Mouse (Mus musculus): ENCODE results near the gene Retreg3. TPM values are rescaled to one million over a fixed set of nuclear protein-coding genes. Genes with fewer than 3 reads are reported as not detected.
"Not testable (repeated sequence)": the region's sequence is repeated elsewhere in the genome, so short reads cannot be mapped to it uniquely, and the experiment has no call there.

The Retreg3 gene
- polyA plus RNA-seq, 1 experiment from 2014 or later = 15.9 TPM

GRCm38 (mm10) chr11:101131187-101131586 is 11.5 kb upstream of the Retreg3 start:
- Histone ChIP-seq H3K27ac (ENCODE audit: poor library complexity, severe bottlenecking) (no peak overlapping the region), H3K4me1 (replicated peaks) (peaks cover 16% of the 10 kb centered on the region), H3K4me2 (no peak overlapping the region), H3K36me3 (peaks cover 12% of the 10 kb centered on the region), H3K4me3 (no peak overlapping the region), H3K9me3 (replicated peaks) (peaks cover 6% of the 10 kb centered on the region), H3K9ac (no peak overlapping the region), H3K27me3 (replicated peaks) (no peaks in the 10 kb centered on the region)
- ATAC-seq (ENCODE audit: insufficient number of reproducible peaks, low FRiP score) = no peak
- WGBS = 69% methylated on average over 2 of the region's 2 CpGs

- H3K9me3 ChIP-seq (replicated peaks) = peaks cover 6% of the 10 kb centered on the region
- H3K36me3 ChIP-seq = peaks cover 22% of the 10 kb centered on the region
- H3K4me3 ChIP-seq = no peak overlapping the region
- peak; percentile 41; the same call in 1 of the 2 replicates for ATAC-seq (ENCODE audit: insufficient number of reproducible peaks, low FRiP score)
- peaks cover 16% of the 10 kb centered on the region for H3K4me1 ChIP-seq (replicated peaks)
- peak overlapping the region; percentile 50 for H3K4me2 ChIP-seq
- H3K27ac ChIP-seq (ENCODE audit: poor library complexity, severe bottlenecking) = peak overlapping the region; percentile 88
- H3K9ac ChIP-seq = 0 out of 2 replicates have a peak overlapping the region, but pooled peaks have one; percentile 40
- no peaks in the 10 kb centered on the region for H3K27me3 ChIP-seq (replicated peaks)
- WGBS = 22% methylated on average over 18 of the region's 18 CpGs
Measured at GRCm38 (mm10) chr11:101130056-101130756, 10.5 kb upstream of the Retreg3 start.

GRCm38 (mm10) chr11:101128996-101129577 is 9.4 kb upstream of the Retreg3 start:
- Histone ChIP-seq H3K9ac (no peak overlapping the region), H3K27ac (ENCODE audit: poor library complexity, severe bottlenecking) (no peak overlapping the region), H3K4me1 (replicated peaks) (peaks cover 11% of the 10 kb centered on the region), H3K27me3 (replicated peaks) (no peaks in the 10 kb centered on the region), H3K4me2 (no peak overlapping the region), H3K4me3 (no peak overlapping the region), H3K36me3 (peaks cover 31% of the 10 kb centered on the region), H3K9me3 (replicated peaks) (peaks cover 6% of the 10 kb centered on the region)
- ATAC-seq (ENCODE audit: insufficient number of reproducible peaks, low FRiP score) = no peak
- WGBS = 76% methylated on average over 11 of the region's 11 CpGs

- ATAC-seq (ENCODE audit: insufficient number of reproducible peaks, low FRiP score) = no peak
- H3K36me3 ChIP-seq = peaks cover 51% of the 10 kb centered on the region
- no peaks in the 10 kb centered on the region for H3K27me3 ChIP-seq (replicated peaks)
- no peak overlapping the region for H3K4me2 ChIP-seq
- H3K4me1 ChIP-seq (replicated peaks) = peaks cover 11% of the 10 kb centered on the region
- H3K27ac ChIP-seq (ENCODE audit: poor library complexity, severe bottlenecking) = no peak overlapping the region
- H3K9ac ChIP-seq = no peak overlapping the region
- 100% methylated on average over 1 of the region's 1 CpGs for WGBS
- H3K9me3 ChIP-seq (replicated peaks) = peaks cover 6% of the 10 kb centered on the region
- no peak overlapping the region for H3K4me3 ChIP-seq
Measured at GRCm38 (mm10) chr11:101127075-101127474, 7.4 kb upstream of the Retreg3 start.

GRCm38 (mm10) chr11:101125008-101125407 is 5.3 kb upstream of the Retreg3 start:
- not testable (repeated sequence) for H3K4me2 ChIP-seq; H3K27ac ChIP-seq (ENCODE audit: poor library complexity, severe bottlenecking); H3K9me3 ChIP-seq (replicated peaks); H3K27me3 ChIP-seq (replicated peaks); H3K4me3 ChIP-seq; H3K9ac ChIP-seq; ATAC-seq (ENCODE audit: insufficient number of reproducible peaks, low FRiP score)
- WGBS = 96% methylated on average over 9 of the region's 9 CpGs
- peaks cover 12% of the 10 kb centered on the region for H3K4me1 ChIP-seq (replicated peaks)
- H3K36me3 ChIP-seq = peaks cover 56% of the 10 kb centered on the region

- 89% methylated on average over 8 of the region's 8 CpGs for WGBS
- not testable (repeated sequence) for H3K9ac ChIP-seq; H3K4me3 ChIP-seq; H3K27ac ChIP-seq (ENCODE audit: poor library complexity, severe bottlenecking); H3K4me1 ChIP-seq (replicated peaks); ATAC-seq (ENCODE audit: insufficient number of reproducible peaks, low FRiP score); H3K9me3 ChIP-seq (replicated peaks); H3K4me2 ChIP-seq; H3K27me3 ChIP-seq (replicated peaks)
- H3K36me3 ChIP-seq = peaks cover 56% of the 10 kb centered on the region
Measured at GRCm38 (mm10) chr11:101124494-101124893, 4.8 kb upstream of the Retreg3 start.

GRCm38 (mm10) chr11:101120545-101121188 is 974 bp upstream of the Retreg3 start:
- Histone ChIP-seq H3K4me3 (peak overlapping the region; percentile 86), H3K4me2 (peak overlapping the region; percentile 74), H3K4me1 (replicated peaks) (peaks cover 27% of the 10 kb centered on the region), H3K9ac (peak overlapping the region; percentile 82), H3K27me3 (replicated peaks) (no peaks in the 10 kb centered on the region), H3K36me3 (peaks cover 38% of the 10 kb centered on the region), H3K9me3 (replicated peaks) (no peaks in the 10 kb centered on the region), H3K27ac (ENCODE audit: poor library complexity, severe bottlenecking) (peak overlapping the region; percentile 81; the same call in 1 of the 2 replicates)
- WGBS = 20% methylated on average over 19 of the region's 19 CpGs
- no peak for ATAC-seq (ENCODE audit: insufficient number of reproducible peaks, low FRiP score)

GRCm38 (mm10) chr11:101119131-101119760 is 447 bp downstream of the Retreg3 start:
- H3K9ac ChIP-seq = peak overlapping the region; percentile 98
- peak overlapping the region; percentile 88 for H3K27ac ChIP-seq (ENCODE audit: poor library complexity, severe bottlenecking)
- H3K9me3 ChIP-seq (replicated peaks) = no peaks in the 10 kb centered on the region
- H3K4me3 ChIP-seq = peak overlapping the region; percentile 86
- H3K27me3 ChIP-seq (replicated peaks) = no peaks in the 10 kb centered on the region
- peaks cover 30% of the 10 kb centered on the region for H3K4me1 ChIP-seq (replicated peaks)
- peak overlapping the region; percentile 74 for H3K4me2 ChIP-seq
- H3K36me3 ChIP-seq = peaks cover 25% of the 10 kb centered on the region
- peak; percentile 82 for ATAC-seq (ENCODE audit: insufficient number of reproducible peaks, low FRiP score)
- under 1% methylated on average over 39 of the region's 39 CpGs for WGBS

GRCm38 (mm10) chr11:101118105-101118504 is 1.6 kb downstream of the Retreg3 start:
- no peak for ATAC-seq (ENCODE audit: insufficient number of reproducible peaks, low FRiP score)
- Histone ChIP-seq H3K4me3 (peak overlapping the region; percentile 86), H3K4me1 (replicated peaks) (peaks cover 30% of the 10 kb centered on the region), H3K27ac (ENCODE audit: poor library complexity, severe bottlenecking) (no peak overlapping the region), H3K9me3 (replicated peaks) (no peaks in the 10 kb centered on the region), H3K27me3 (replicated peaks) (no peaks in the 10 kb centered on the region), H3K4me2 (peak overlapping the region; percentile 74), H3K9ac (peak overlapping the region; percentile 98), H3K36me3 (peaks cover 16% of the 10 kb centered on the region)
- WGBS = 26% methylated on average over 4 of the region's 4 CpGs

- Histone ChIP-seq H3K36me3 (peaks cover 3% of the 10 kb centered on the region), H3K4me2 (no peak overlapping the region), H3K9ac (no peak overlapping the region), H3K27ac (ENCODE audit: poor library complexity, severe bottlenecking) (no peak overlapping the region), H3K9me3 (replicated peaks) (no peaks in the 10 kb centered on the region), H3K4me1 (replicated peaks) (peaks cover 20% of the 10 kb centered on the region), H3K27me3 (replicated peaks) (no peaks in the 10 kb centered on the region), H3K4me3 (no peak overlapping the region)
- WGBS = 87% methylated on average over 2 of the region's 2 CpGs
- no peak for ATAC-seq (ENCODE audit: insufficient number of reproducible peaks, low FRiP score)
Measured at GRCm38 (mm10) chr11:101115564-101115963, 4.1 kb downstream of the Retreg3 start.

- Histone ChIP-seq H3K9ac (no peak overlapping the region), H3K27me3 (replicated peaks) (no peaks in the 10 kb centered on the region), H3K4me2 (no peak overlapping the region), H3K9me3 (replicated peaks) (no peaks in the 10 kb centered on the region), H3K27ac (ENCODE audit: poor library complexity, severe bottlenecking) (no peak overlapping the region), H3K4me3 (no peak overlapping the region), H3K4me1 (replicated peaks) (peaks cover 7% of the 10 kb centered on the region), H3K36me3 (peaks cover 3% of the 10 kb centered on the region)
- WGBS = 90% methylated on average over 3 of the region's 3 CpGs
- ATAC-seq (ENCODE audit: insufficient number of reproducible peaks, low FRiP score) = no peak
Measured at GRCm38 (mm10) chr11:101112186-101112585, 7.5 kb downstream of the Retreg3 start.
